Mouse (Mus musculus) embryonic facial prominence, embryonic 11.5 days (tissue): ENCODE data around the gene Rassf3. TPM values are rescaled to one million over a fixed set of nuclear protein-coding genes. Genes with fewer than 3 reads are reported as not detected.

ENCODE experiments used
- ATAC-seq: fragments of 200-750 bp; cut with Nextera tagmentation; replicated peaks from 2 replicates; pipeline ENCODE4 v1.8.0; 2017; ENCODE audit warnings: low read depth; ENCODE audit not compliant: insufficient number of reproducible peaks, low FRiP score, low TSS enrichment
- DNase-seq: peaks from one replicate; pipeline ENCODE4 v3.0.0-alpha.2; 2015; ENCODE audit warnings: low spot score
- H3K27ac ChIP-seq: fragments of 300-500 bp; sonication (generic); replicated peaks from 2 replicates; pipeline ENCODE4 v1.5.1; 2014; ENCODE audit warnings: mild to moderate bottlenecking, low read depth, low read length, control low read depth
- H3K27me3 ChIP-seq: fragments of 300-500 bp; sonication (generic); 2 replicates; pipeline ENCODE4 v1.6.1; 2014; ENCODE audit warnings: mild to moderate bottlenecking, low read length, moderate library complexity, mixed read lengths; ENCODE audit not compliant: control insufficient read depth, insufficient read depth
- H3K36me3 ChIP-seq: fragments of 300-500 bp; sonication (generic); replicated peaks from 2 replicates; pipeline ENCODE4 v1.6.1; 2014; ENCODE audit warnings: low read depth, mild to moderate bottlenecking, low read length, moderate library complexity, mixed read lengths; ENCODE audit not compliant: control insufficient read depth, insufficient read depth
- H3K4me1 ChIP-seq: fragments of 300-500 bp; sonication (generic); 2 replicates; pipeline ENCODE4 v1.6.1; 2014; ENCODE audit warnings: low read length, mixed read lengths; ENCODE audit not compliant: control insufficient read depth, insufficient read depth
- H3K4me2 ChIP-seq: fragments of 300-500 bp; sonication (generic); 2 replicates; pipeline ENCODE4 v1.6.1; 2014; ENCODE audit warnings: low read depth, mild to moderate bottlenecking, control low read depth, low read length, moderate library complexity
- H3K4me3 ChIP-seq: fragments of 300-500 bp; sonication (generic); 2 replicates; pipeline ENCODE4 v1.5.1; 2014; ENCODE audit warnings: low read depth, low read length, control low read depth
- H3K9ac ChIP-seq: fragments of 300-500 bp; sonication (generic); replicated peaks from 2 replicates; pipeline ENCODE4 v1.6.1; 2014; ENCODE audit warnings: mild to moderate bottlenecking, control low read depth, low read length
- H3K9me3 ChIP-seq: fragments of 300-500 bp; sonication (generic); replicated peaks from 2 replicates; pipeline ENCODE4 v1.6.1; 2016; ENCODE audit warnings: mild to moderate bottlenecking, low read length, inconsistent platforms, mixed read lengths; ENCODE audit not compliant: control insufficient read depth
- WGBS: fragments of 180-500 bp; shearing (Covaris S2); extraction: QIAGEN DNeasy Blood & Tissue Kit; methylation state at CpG from one replicate; pipeline ENCODE4 v1.1.7; 2014; 5-methylcytosine and 5-hydroxymethylcytosine counted together
- polyA plus RNA-seq: library from polyadenylated mRNA; unstranded; fragments of >200 nt; fragmentation: Nextera tagmentation; extraction: Ambion mirVana; gene quantifications from 2 replicates; pipeline ENCODE4 v1.2.1, GENCODE M21; 2014

The Rassf3 gene
- polyA plus RNA-seq, 1 experiment from 2014 or later, result 21.4 TPM

DNA sequence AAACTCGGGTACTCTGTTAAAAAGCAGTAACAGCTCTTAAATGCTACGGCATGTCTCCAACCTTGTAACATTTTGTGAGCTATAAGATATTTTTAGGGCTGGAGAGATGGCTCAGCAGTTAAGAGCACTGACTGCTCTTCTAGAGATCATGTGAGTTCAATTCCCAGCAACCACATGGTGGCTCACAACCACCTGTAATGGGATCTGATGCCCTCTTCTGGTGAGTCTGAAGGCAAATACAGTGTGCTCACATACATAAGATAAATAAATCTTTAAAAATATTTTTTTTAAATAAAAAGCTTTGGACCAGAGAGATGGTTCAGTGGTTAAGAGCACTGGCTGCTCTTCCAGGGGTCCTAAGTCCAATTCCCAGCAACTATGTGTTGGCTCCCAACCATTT, 115.8 kb downstream of the Rassf3 start:
- H3K4me1 ChIP-seq, result no peaks in the 10 kb centered on the region
- no peaks in the 10 kb centered on the region for H3K36me3 ChIP-seq
- DNase-seq (no peak), ATAC-seq (no peak)
- H3K27ac ChIP-seq, result no peak overlapping the region
- no peak overlapping the region for H3K4me2 ChIP-seq
- H3K27me3 ChIP-seq, result no peaks in the 10 kb centered on the region
- no peak overlapping the region for H3K9ac ChIP-seq
- H3K9me3 ChIP-seq, result no peaks in the 10 kb centered on the region
- WGBS, result 92% methylated on average over 2 of the region's 2 CpGs
- H3K4me3 ChIP-seq, result no peak overlapping the region

Other genes starting within 250 kb of the Rassf3 start
- 2.7 TPM in 2 replicates for gene Tbc1d30, start 125.1 kb downstream of the Rassf3 start, polyA plus RNA-seq
- 45.3 and 46.6 TPM in 2 replicates for gene Gns, start 111.3 kb downstream of the Rassf3 start, polyA plus RNA-seq
- 34.7 and 35.2 TPM in 2 replicates for gene Tbk1, start 110.4 kb upstream of the Rassf3 start, polyA plus RNA-seq
- gene Xpot, start 150.0 kb upstream of the Rassf3 start, polyA plus RNA-seq, result 64.4 and 75.7 TPM in 2 replicates
- 1.4 and 1.8 TPM in 2 replicates for gene D930020B18Rik, start 165.2 kb upstream of the Rassf3 start, polyA plus RNA-seq